Mouse (Mus musculus): ENCODE results near the gene Cbx1. TPM values are rescaled to one million over a fixed set of nuclear protein-coding genes. Genes with fewer than 3 reads are reported as not detected.
A peak's percentile ranks its signal among the peaks of the same experiment; 100 is the strongest.
"Not testable (repeated sequence)": the region's sequence is repeated elsewhere in the genome, so short reads cannot be mapped to it uniquely, and the experiment has no call there.

Gene Cbx1
- polyA plus RNA-seq, 1 experiment from 2014 or later: 101 TPM

- Histone ChIP-seq H3K4me2 (replicated peaks) (peak within 1 kb of the TSS; percentile 71), H3K9me3 (no peaks in the 10 kb centered on the region), H3K4me1 (replicated peaks) (peaks cover 10% of the 10 kb centered on the region), H3K27me3 (replicated peaks) (no peaks in the 10 kb centered on the region), H3K9ac (peak within 1 kb of the TSS; percentile 57), H3K36me3 (peaks cover 5% of the 10 kb centered on the region; the same call in 1 of the 2 replicates), H3K4me3 (replicated peaks) (peak within 1 kb of the TSS; percentile 70), H3K27ac (peak within 1 kb of the TSS; percentile 63; the same call in 1 of the 2 replicates)
- peak; percentile 100 for ATAC-seq
- WGBS: 1% methylated on average over 59 of the region's 59 CpGs
Measured at GRCm38 (mm10) chr11:96776968-96777962, 11.7 kb upstream of the Cbx1 start, which contains the start of gene Snx11. Gene Snx11, minus strand, starts transcription at chr11:96777559.

- 68% methylated on average over 10 of the region's 10 CpGs for WGBS
- not testable (repeated sequence) for H3K27me3 ChIP-seq (replicated peaks); ATAC-seq; H3K9me3 ChIP-seq; H3K4me1 ChIP-seq (replicated peaks); H3K36me3 ChIP-seq
- Histone ChIP-seq H3K4me3 (replicated peaks) (peak overlapping the region; percentile 70), H3K4me2 (replicated peaks) (peak overlapping the region; percentile 71), H3K9ac (peak overlapping the region; percentile 27; the same call in 1 of the 2 replicates), H3K27ac (0 out of 2 replicates have a peak overlapping the region, but pooled peaks have one; percentile 63)
Measured at GRCm38 (mm10) chr11:96778061-96778627, 10.8 kb upstream of the Cbx1 start.

DNA sequence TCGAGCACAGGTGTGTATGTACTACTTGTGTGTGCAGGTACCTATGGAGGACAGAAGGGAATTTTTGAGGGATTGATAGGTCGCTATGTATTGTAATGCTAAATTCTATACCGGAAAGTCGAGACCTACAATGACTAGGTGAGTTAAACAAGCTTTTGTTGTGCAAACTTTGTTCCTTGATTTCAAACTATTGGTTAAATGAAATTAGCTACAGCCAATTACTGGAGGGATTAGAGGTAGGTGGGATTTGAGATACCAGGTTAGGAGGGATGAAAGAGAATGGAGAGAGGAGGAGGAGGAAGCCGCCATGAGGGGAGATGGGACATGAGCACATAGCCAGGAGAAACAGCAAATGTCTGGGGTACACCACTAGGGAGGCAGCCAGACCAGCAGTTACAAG, 8.6 kb upstream of the Cbx1 start:
- Histone ChIP-seq H3K9ac (no peak overlapping the region), H3K4me1 (replicated peaks) (peaks cover 10% of the 10 kb centered on the region), H3K4me3 (replicated peaks) (no peak overlapping the region), H3K36me3 (no peaks in the 10 kb centered on the region), H3K4me2 (replicated peaks) (no peak overlapping the region), H3K27me3 (replicated peaks) (no peaks in the 10 kb centered on the region), H3K27ac (no peak overlapping the region), H3K9me3 (no peaks in the 10 kb centered on the region)
- 76% methylated on average over 5 of the region's 5 CpGs for WGBS
- ATAC-seq: no peak

- no peak overlapping the region for H3K27ac ChIP-seq
Measured at GRCm38 (mm10) chr11:96781425-96781824, 7.5 kb upstream of the Cbx1 start.

GRCm38 (mm10) chr11:96784847-96785246, 4.1 kb upstream of the Cbx1 start:
- H3K9me3 ChIP-seq; ATAC-seq; H3K4me3 ChIP-seq (replicated peaks); H3K27ac ChIP-seq; H3K9ac ChIP-seq; H3K27me3 ChIP-seq (replicated peaks); H3K36me3 ChIP-seq; H3K4me2 ChIP-seq (replicated peaks); H3K4me1 ChIP-seq (replicated peaks): not testable (repeated sequence)
- WGBS: 17% methylated on average over 7 of the region's 7 CpGs

More at GRCm38 (mm10) chr11:96781425-96781824, 7.5 kb upstream of the Cbx1 start:
- ATAC-seq: no peak
- no peaks in the 10 kb centered on the region for H3K27me3 ChIP-seq (replicated peaks)
- H3K4me3 ChIP-seq (replicated peaks): no peak overlapping the region
- 64% methylated on average over 2 of the region's 2 CpGs for WGBS
- H3K4me1 ChIP-seq (replicated peaks): peaks cover 4% of the 10 kb centered on the region
- no peaks in the 10 kb centered on the region for H3K36me3 ChIP-seq
- no peaks in the 10 kb centered on the region for H3K9me3 ChIP-seq
- H3K9ac ChIP-seq: no peak overlapping the region
- H3K4me2 ChIP-seq (replicated peaks): no peak overlapping the region

GRCm38 (mm10) chr11:96786731-96787450, 2.0 kb upstream of the Cbx1 start:
- no peaks in the 10 kb centered on the region for H3K27me3 ChIP-seq (replicated peaks)
- H3K4me1 ChIP-seq (replicated peaks): peaks cover 10% of the 10 kb centered on the region
- no peak overlapping the region for H3K4me3 ChIP-seq (replicated peaks)
- no peak overlapping the region for H3K9ac ChIP-seq
- no peak overlapping the region for H3K4me2 ChIP-seq (replicated peaks)
- H3K36me3 ChIP-seq: no peaks in the 10 kb centered on the region
- ATAC-seq: no peak
- WGBS: 39% methylated on average over 9 of the region's 9 CpGs
- H3K9me3 ChIP-seq: no peaks in the 10 kb centered on the region
- H3K27ac ChIP-seq: no peak overlapping the region

DNA sequence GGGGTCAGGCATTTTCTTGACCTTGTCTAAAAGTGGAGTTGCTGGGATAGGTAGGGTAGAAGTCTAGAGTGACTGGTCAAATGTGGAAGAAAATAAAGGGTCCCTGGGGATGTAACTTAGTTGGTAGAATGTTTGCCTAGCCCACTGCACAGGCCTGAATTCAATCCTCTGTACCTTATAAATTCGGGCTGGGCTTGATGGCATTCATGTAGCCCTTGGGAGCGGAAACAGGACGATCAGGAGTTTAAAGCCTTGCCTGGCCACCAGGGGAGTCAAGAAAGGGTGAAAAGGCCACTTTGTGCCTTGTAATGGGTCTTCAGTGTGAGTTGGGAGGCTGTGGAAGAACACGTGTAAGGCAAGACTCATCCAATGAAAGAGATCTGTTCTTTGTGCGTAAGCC, 1.1 kb downstream of the Cbx1 start:
- 0 out of 2 replicates have a peak overlapping the region, but pooled peaks have one; percentile 97 for H3K27ac ChIP-seq
- peaks cover 10% of the 10 kb centered on the region for H3K4me1 ChIP-seq (replicated peaks)
- peak overlapping the region; percentile 92 for H3K9ac ChIP-seq
- 7% methylated on average over 5 of the region's 5 CpGs for WGBS
- no peaks in the 10 kb centered on the region for H3K27me3 ChIP-seq (replicated peaks)
- peak overlapping the region; percentile 66 for H3K4me2 ChIP-seq (replicated peaks)
- H3K36me3 ChIP-seq: no peaks in the 10 kb centered on the region
- H3K9me3 ChIP-seq: no peaks in the 10 kb centered on the region
- no peak for ATAC-seq
- H3K4me3 ChIP-seq (replicated peaks): peak overlapping the region; percentile 97

DNA sequence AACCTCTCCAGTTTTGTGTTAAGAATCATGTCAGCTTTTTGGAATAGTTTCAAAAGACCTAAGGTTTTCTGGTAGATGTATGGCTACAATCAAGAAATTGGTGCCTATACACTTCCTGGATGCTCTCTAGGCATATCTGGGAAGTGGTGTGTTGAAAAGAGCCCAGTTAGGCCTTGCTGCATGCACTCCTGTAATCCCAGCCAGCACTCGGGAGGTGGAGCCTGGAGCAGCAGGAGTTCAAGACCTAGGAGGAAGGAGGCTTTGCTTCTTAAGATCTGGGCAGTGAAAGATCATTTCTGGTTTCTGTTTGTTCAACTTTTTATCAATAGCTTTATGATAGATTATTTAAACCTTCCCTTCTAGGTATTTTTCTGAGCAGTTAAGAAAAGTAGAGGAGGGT, 1.8 kb downstream of the Cbx1 start:
- Histone ChIP-seq H3K36me3 (no peaks in the 10 kb centered on the region), H3K4me1 (replicated peaks) (peaks cover 10% of the 10 kb centered on the region), H3K27ac (no peak overlapping the region), H3K9ac (no peak overlapping the region; the same call in 1 of the 2 replicates), H3K9me3 (no peaks in the 10 kb centered on the region), H3K27me3 (replicated peaks) (no peaks in the 10 kb centered on the region), H3K4me2 (replicated peaks) (peak overlapping the region; percentile 66), H3K4me3 (replicated peaks) (0 out of 2 replicates have a peak overlapping the region, but pooled peaks have one; percentile 6)
- ATAC-seq: no peak
- 5% methylated on average over 1 of the region's 1 CpGs for WGBS

DNA sequence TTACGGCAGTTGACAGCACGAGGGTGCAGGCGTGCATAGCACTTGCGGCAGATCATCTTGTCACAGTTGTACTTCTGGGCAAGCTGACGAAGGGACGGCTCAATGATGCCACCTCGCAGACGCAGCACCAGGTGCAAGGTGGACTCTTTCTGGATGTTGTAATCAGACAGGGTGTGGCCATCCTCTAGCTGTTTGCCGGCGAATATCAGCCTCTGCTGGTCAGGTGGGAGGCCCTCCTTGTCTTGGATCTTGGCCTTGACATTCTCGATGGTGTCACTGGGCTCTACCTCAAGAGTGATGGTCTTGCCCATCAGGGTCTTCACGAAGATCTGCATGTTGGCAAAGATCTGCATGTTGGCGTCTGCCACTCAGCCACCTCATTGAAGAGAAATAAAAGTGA, 6.6 kb downstream of the Cbx1 start:
- peaks cover 3% of the 10 kb centered on the region; the same call in 1 of the 2 replicates for H3K36me3 ChIP-seq
- WGBS: 88% methylated on average over 13 of the region's 13 CpGs
- no peak overlapping the region for H3K4me2 ChIP-seq (replicated peaks)
- H3K9ac ChIP-seq: no peak overlapping the region
- peaks cover 5% of the 10 kb centered on the region for H3K4me1 ChIP-seq (replicated peaks)
- no peak for ATAC-seq
- no peak overlapping the region for H3K27ac ChIP-seq
- H3K4me3 ChIP-seq (replicated peaks): no peak overlapping the region
- H3K27me3 ChIP-seq (replicated peaks): no peaks in the 10 kb centered on the region
- H3K9me3 ChIP-seq: no peaks in the 10 kb centered on the region

DNA sequence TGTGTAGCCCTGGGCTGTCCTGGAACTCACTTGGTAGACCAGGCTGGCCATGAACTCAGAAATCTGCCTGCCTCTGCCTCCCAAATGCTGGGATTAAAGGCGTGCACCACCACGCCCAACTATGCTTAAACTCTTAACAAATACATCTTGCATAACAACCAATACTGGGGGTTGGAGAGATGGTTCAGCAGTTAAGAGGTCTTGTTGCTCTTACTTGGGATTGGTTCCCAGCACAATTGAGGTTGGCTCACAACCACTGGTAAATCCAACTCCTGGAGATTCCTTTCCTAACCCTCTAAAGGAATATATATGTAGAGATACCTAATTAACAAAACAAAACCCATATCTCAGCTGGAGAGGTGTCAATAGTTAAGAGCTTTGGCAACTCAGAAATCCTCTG, 7.2 kb downstream of the Cbx1 start:
- no peaks in the 10 kb centered on the region for H3K27me3 ChIP-seq (replicated peaks)
- no peak for ATAC-seq
- H3K27ac ChIP-seq: no peak overlapping the region
- 99% methylated on average over 2 of the region's 2 CpGs for WGBS
- peaks cover 4% of the 10 kb centered on the region; the same call in 1 of the 2 replicates for H3K36me3 ChIP-seq
- H3K4me3 ChIP-seq (replicated peaks): no peak overlapping the region
- H3K4me1 ChIP-seq (replicated peaks): no peaks in the 10 kb centered on the region; the same call in 1 of the 2 replicates
- no peak overlapping the region for H3K4me2 ChIP-seq (replicated peaks)
- H3K9me3 ChIP-seq: no peaks in the 10 kb centered on the region
- no peak overlapping the region for H3K9ac ChIP-seq

DNA sequence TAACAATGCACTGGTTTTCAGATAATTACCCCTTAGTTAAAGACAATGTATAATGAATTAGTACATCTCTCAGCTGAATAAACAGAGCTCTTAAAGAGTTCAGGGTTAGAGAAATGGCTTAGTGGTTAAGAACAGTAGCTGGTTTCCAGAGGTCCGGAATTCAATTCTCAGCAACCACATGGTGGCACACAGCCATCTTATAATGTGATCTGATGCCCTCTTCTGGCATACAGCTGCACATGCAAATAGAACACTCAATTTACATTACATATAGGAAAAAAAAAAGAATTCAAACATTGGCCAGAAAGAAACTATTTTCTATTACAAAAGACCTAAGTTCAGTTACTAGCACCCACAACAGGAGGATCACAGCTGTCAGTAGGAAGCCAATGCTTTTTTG, 7.7 kb downstream of the Cbx1 start:
- no peaks in the 10 kb centered on the region; the same call in 1 of the 2 replicates for H3K4me1 ChIP-seq (replicated peaks)
- no peaks in the 10 kb centered on the region for H3K27me3 ChIP-seq (replicated peaks)
- peaks cover 4% of the 10 kb centered on the region; the same call in 1 of the 2 replicates for H3K36me3 ChIP-seq
- no peak overlapping the region for H3K27ac ChIP-seq
- H3K4me3 ChIP-seq (replicated peaks): no peak overlapping the region
- 67% methylated on average over 1 of the region's 1 CpGs for WGBS
- H3K9ac ChIP-seq: no peak overlapping the region
- H3K4me2 ChIP-seq (replicated peaks): no peak overlapping the region
- H3K9me3 ChIP-seq: no peaks in the 10 kb centered on the region
- ATAC-seq: no peak

GRCm38 (mm10) chr11:96799511-96799910, 10.6 kb downstream of the Cbx1 start:
- H3K9me3 ChIP-seq: no peaks in the 10 kb centered on the region
- H3K4me1 ChIP-seq (replicated peaks): no peaks in the 10 kb centered on the region
- no peak overlapping the region for H3K4me2 ChIP-seq (replicated peaks)
- H3K27me3 ChIP-seq (replicated peaks): no peaks in the 10 kb centered on the region
- no peak for ATAC-seq
- 89% methylated on average over 2 of the region's 2 CpGs for WGBS
- peaks cover 10% of the 10 kb centered on the region; the same call in 1 of the 2 replicates for H3K36me3 ChIP-seq
- no peak overlapping the region for H3K27ac ChIP-seq
- no peak overlapping the region for H3K4me3 ChIP-seq (replicated peaks)
- H3K9ac ChIP-seq: no peak overlapping the region
